Mouse (Mus musculus) G1E (cell line): ENCODE data around the gene Sh3pxd2b.

Experiments used
- CTCF ChIP-seq: IDR thresholded peaks from 2 replicates; pipeline ENCODE4 v1.5.1; 2012; ENCODE audit warnings: low read depth, low read length, inconsistent platforms, mixed read lengths
- GATA1 ChIP-seq: IDR thresholded peaks from 2 replicates; pipeline ENCODE4 v1.6.1; 2012; ENCODE audit warnings: borderline replicate concordance, low read length, inconsistent platforms, mixed read lengths
- TAL1 ChIP-seq: conservative IDR thresholded peaks from 2 replicates; pipeline ENCODE4 v1.6.1; 2012; ENCODE audit warnings: low read depth, low read length, inconsistent platforms, mixed read lengths

GRCm38 (mm10) chr11:32348433-32349283 lies 1.0 kb downstream of the Sh3pxd2b start:
- TF ChIP-seq CTCF: no peak
- no peak for TF ChIP-seq TAL1
- no peak for TF ChIP-seq GATA1
